9 mouse cellular contexts compared by ENCODE assay signal in the genomic region with DNA sequence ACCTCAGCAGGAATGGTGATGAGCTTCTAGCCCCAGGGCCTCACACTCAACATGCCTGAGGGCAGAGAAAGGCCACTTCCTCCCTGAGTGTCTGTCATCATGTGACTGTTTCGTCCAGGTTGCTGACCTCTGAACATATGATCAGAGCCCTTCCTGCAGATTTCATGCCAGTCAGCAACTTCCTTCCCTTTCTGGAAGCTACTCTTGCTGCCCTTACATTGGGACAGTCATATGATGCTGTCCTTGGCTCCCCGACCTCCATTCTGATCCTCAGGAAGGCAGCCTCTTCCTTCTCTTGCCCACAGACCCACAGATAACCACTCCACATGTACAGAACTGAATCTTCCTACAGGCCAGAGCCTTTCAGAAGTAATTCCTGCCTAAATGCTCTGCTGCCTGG. TPM values are rescaled to one million over a fixed set of nuclear protein-coding genes. Genes with fewer than 3 reads are reported as not detected.
DNase-seq lines count a peak whose midpoint lies in the region; TF ChIP-seq lines count a peak whose summit lies in the region.
"Had no signal": no experiment of that assay in that cellular context is flagged by ENCODE, and none has a peak within 500 bp of the region (broad histone marks: within the 10 kb centered on the region; RNA-seq: fewer than 3 reads in every experiment).

No protein-coding gene starts in this region.

- no peak for DNase-seq in layer of hippocampus, adult 2 months (ENCODE audit: low spot score in 2 of 2)
- DNase-seq in layer of hippocampus, adult 9-10 months (ENCODE audit: low spot score) = no peak
- DNase-seq in embryo, embryonic 9.5 days (ENCODE audit: extremely low spot score) = peak; percentile 5
- DNase-seq in kidney, postnatal 10 days = peak; percentile 65
- peak; percentile 54 to 70 for DNase-seq in monocyte, adult 2 months (ENCODE audit: low read depth in 1 of 2, low spot score in 2 of 2)
- no peak for DNase-seq in thymus, postnatal 36 days
- DNase-seq in cerebellum, adult 9-11 months = no peak

- no peak overlapping the region for H3K4me3 ChIP-seq in layer of hippocampus, adult 2 months

- peak overlapping the region; percentile 46; the same call in 1 of the 2 replicates for H3K27ac ChIP-seq in layer of hippocampus, adult 2 months

- no peak for TF ChIP-seq CTCF in layer of hippocampus, adult 2 months (conservative IDR thresholded peaks at IDR 0.05)

RNA-seq across cellular contexts. Expression of a gene that starts 10.2 kb away (rescaled TPM):
- total RNA-seq in layer of hippocampus, adult 2 months (2021) = 100 to 1,000 TPM; 291 to 297 TPM

RNA-seq across cellular contexts. Expression of a gene that starts 15.6 kb away (rescaled TPM):
- total RNA-seq in layer of hippocampus, adult 2 months (2021) = 1 to 10 TPM in 1 of 2 experiments, not detected in 1; 4.4 TPM

RNA-seq across cellular contexts. Expression of a gene that starts 24.5 kb away (rescaled TPM):
- total RNA-seq in layer of hippocampus, adult 2 months (2021) = 10 to 100 TPM; 35.3 to 38.6 TPM
- total RNA-seq: MEL had no signal

RNA-seq across cellular contexts. Expression of a gene that starts 36.6 kb away (rescaled TPM):
- not detected for total RNA-seq in layer of hippocampus, adult 2 months (2021)
- total RNA-seq: layer of hippocampus, postnatal 10 days; MEL had no signal

RNA-seq across cellular contexts. Expression of a gene that starts 43.6 kb away (rescaled TPM):
- not detected for total RNA-seq in layer of hippocampus, adult 2 months (2021)
- total RNA-seq: layer of hippocampus, postnatal 10 days; MEL had no signal

Comparison
In these comparisons a context has a peak if more than half of its experiments do, and no peak if none do; other contexts are left out.
1. DNase-seq: peak in embryo, embryonic 9.5 days (single experiment), kidney, postnatal 10 days (single experiment) and monocyte, adult 2 months (2 of 2); none in layer of hippocampus, adult 2 months (0 of 2), layer of hippocampus, adult 9-10 months (single experiment), thymus, postnatal 36 days (0 of 2) and cerebellum, adult 9-11 months (single experiment).